Comparison of ENCODE assay signal across 14 mouse cellular contexts in genomic region chr11:106982351-106982750, GRCm38 (mm10). TPM values are rescaled to one million over a fixed set of nuclear protein-coding genes. Genes with fewer than 3 reads are reported as not detected.
DNase-seq lines count a peak whose midpoint lies in the region; ATAC-seq lines count a peak whose summit lies in the region.
"Had no signal": no experiment of that assay in that cellular context is flagged by ENCODE, and none has a peak within 500 bp of the region (broad histone marks: within the 10 kb centered on the region; RNA-seq: fewer than 3 reads in every experiment).

No protein-coding gene starts in this region.

- no peaks in the 10 kb centered on the region for H3K9me3 ChIP-seq in kidney, embryonic 16.5 days (ENCODE audit: low read length)
- no peaks in the 10 kb centered on the region for H3K9me3 ChIP-seq in neural tube, embryonic 14.5 days (ENCODE audit: control insufficient read depth, low read length)
- H3K9me3 ChIP-seq in neural tube, embryonic 15.5 days (replicated peaks), result no peaks in the 10 kb centered on the region
- no peaks in the 10 kb centered on the region for H3K9me3 ChIP-seq in intestine, embryonic 14.5 days (ENCODE audit: control insufficient read depth, low read length)
- H3K9me3 ChIP-seq: embryonic facial prominence, embryonic 12.5 days; limb, embryonic 10.5 days; midbrain, embryonic 12.5 days had no signal

- no peaks in the 10 kb centered on the region for H3K27me3 ChIP-seq in kidney, embryonic 16.5 days (ENCODE audit: insufficient read depth, low read length)
- no peaks in the 10 kb centered on the region for H3K27me3 ChIP-seq in neural tube, embryonic 14.5 days (ENCODE audit: control insufficient read depth, insufficient read depth, low read length)
- H3K27me3 ChIP-seq in neural tube, embryonic 15.5 days (replicated peaks), result no peaks in the 10 kb centered on the region
- no peaks in the 10 kb centered on the region for H3K27me3 ChIP-seq in intestine, embryonic 14.5 days (replicated peaks; ENCODE audit: control insufficient read depth, insufficient read depth, low read length)
- H3K27me3 ChIP-seq: embryonic facial prominence, embryonic 12.5 days; midbrain, embryonic 12.5 days had no signal

- no peak for DNase-seq in kidney, adult 11 months
- DNase-seq in intestine, embryonic 14.5 days (ENCODE audit: low spot score), result no peak
- DNase-seq in adrenal gland, adult 2 months, result no peak
- DNase-seq in spleen, postnatal 36 days (ENCODE audit: low spot score in 2 of 2), result no peak
- DNase-seq: adrenal gland, adult 8-10 months; cerebellum, postnatal 14 days; heart, postnatal 36 days; right cerebral cortex, postnatal 25 days had no signal

- H3K9ac ChIP-seq in kidney, embryonic 16.5 days (replicated peaks; ENCODE audit: low read length), result no peak overlapping the region
- H3K9ac ChIP-seq in neural tube, embryonic 14.5 days (replicated peaks; ENCODE audit: low read depth, low read length), result no peak overlapping the region
- no peak overlapping the region for H3K9ac ChIP-seq in neural tube, embryonic 15.5 days (replicated peaks)
- no peak overlapping the region for H3K9ac ChIP-seq in intestine, embryonic 14.5 days (ENCODE audit: low read length)
- H3K9ac ChIP-seq: embryonic facial prominence, embryonic 12.5 days; midbrain, embryonic 12.5 days had no signal

- no peak for ATAC-seq in kidney, embryonic 16.5 days (ENCODE audit: low FRiP score, low TSS enrichment)
- no peak for ATAC-seq in neural tube, embryonic 14.5 days (ENCODE audit: low read depth)
- ATAC-seq in neural tube, embryonic 15.5 days (ENCODE audit: low FRiP score), result no peak
- 0 out of 2 replicates have a peak, but pooled peaks have one; percentile 26 for ATAC-seq in intestine, embryonic 14.5 days (replicated peaks; ENCODE audit: low FRiP score, low TSS enrichment, low read depth)

- H3K4me1 ChIP-seq in kidney, embryonic 16.5 days (ENCODE audit: insufficient read depth, low read length), result peaks cover 4% of the 10 kb centered on the region; the same call in 1 of the 2 replicates
- no peaks in the 10 kb centered on the region for H3K4me1 ChIP-seq in neural tube, embryonic 14.5 days (ENCODE audit: control insufficient read depth, insufficient read depth, low read length)
- no peaks in the 10 kb centered on the region for H3K4me1 ChIP-seq in neural tube, embryonic 15.5 days
- no peaks in the 10 kb centered on the region; the same call in 1 of the 2 replicates for H3K4me1 ChIP-seq in intestine, embryonic 14.5 days (replicated peaks; ENCODE audit: control insufficient read depth, insufficient read depth, low read length)
- H3K4me1 ChIP-seq: embryonic facial prominence, embryonic 12.5 days; midbrain, embryonic 12.5 days had no signal

- no peak overlapping the region for H3K4me3 ChIP-seq in kidney, embryonic 16.5 days (ENCODE audit: low read length)
- no peak overlapping the region for H3K4me3 ChIP-seq in neural tube, embryonic 14.5 days (ENCODE audit: low read depth, low read length)
- H3K4me3 ChIP-seq in neural tube, embryonic 15.5 days (replicated peaks), result no peak overlapping the region
- no peak overlapping the region for H3K4me3 ChIP-seq in intestine, embryonic 14.5 days (ENCODE audit: low read depth, low read length)
- H3K4me3 ChIP-seq: embryonic facial prominence, embryonic 12.5 days; limb, embryonic 10.5 days; midbrain, embryonic 12.5 days had no signal

- H3K36me3 ChIP-seq in kidney, embryonic 16.5 days (ENCODE audit: insufficient read depth, low read length), result peaks cover 11% of the 10 kb centered on the region
- H3K36me3 ChIP-seq in neural tube, embryonic 14.5 days (ENCODE audit: control insufficient read depth, insufficient read depth, low read length), result no peaks in the 10 kb centered on the region
- H3K36me3 ChIP-seq in neural tube, embryonic 15.5 days, result no peaks in the 10 kb centered on the region
- H3K36me3 ChIP-seq in intestine, embryonic 14.5 days (ENCODE audit: control insufficient read depth, insufficient read depth, low read length), result peaks cover 5% of the 10 kb centered on the region

- WGBS in kidney, embryonic 16.5 days, result 26% methylated on average over 5 of the region's 5 CpGs
- 60% methylated on average over 5 of the region's 5 CpGs for WGBS in neural tube, embryonic 14.5 days
- 55% methylated on average over 5 of the region's 5 CpGs for WGBS in neural tube, embryonic 15.5 days
- 29% methylated on average over 5 of the region's 5 CpGs for WGBS in intestine, embryonic 14.5 days

- H3K4me2 ChIP-seq in kidney, embryonic 16.5 days (replicated peaks; ENCODE audit: low read depth, low read length), result no peak overlapping the region
- H3K4me2 ChIP-seq in neural tube, embryonic 14.5 days (ENCODE audit: low read depth, low read length), result no peak overlapping the region
- H3K4me2 ChIP-seq in neural tube, embryonic 15.5 days, result no peak overlapping the region
- H3K4me2 ChIP-seq in intestine, embryonic 14.5 days (ENCODE audit: low read length), result no peak overlapping the region
- H3K4me2 ChIP-seq: embryonic facial prominence, embryonic 12.5 days; midbrain, embryonic 12.5 days had no signal

- H3K27ac ChIP-seq in kidney, embryonic 16.5 days (ENCODE audit: low read length), result 0 out of 2 replicates have a peak overlapping the region, but pooled peaks have one; percentile 36
- H3K27ac ChIP-seq in neural tube, embryonic 14.5 days (ENCODE audit: low read depth, low read length), result peak overlapping the region; percentile 28; the same call in 1 of the 2 replicates
- no peak overlapping the region for H3K27ac ChIP-seq in neural tube, embryonic 15.5 days (replicated peaks)
- H3K27ac ChIP-seq in intestine, embryonic 14.5 days (ENCODE audit: low read depth), result no peak overlapping the region
- H3K27ac ChIP-seq: embryonic facial prominence, embryonic 12.5 days; limb, embryonic 10.5 days; midbrain, embryonic 12.5 days had no signal

RNA-seq across cellular contexts. Expression of gene Kpna2, which starts 17.0 kb away (rescaled TPM):
- 353 and 411 TPM in 2 replicates for polyA plus RNA-seq in kidney, embryonic 16.5 days (2015; fragmentation: Nextera tagmentation; extraction: Ambion mirVana)
- 110 and 128 TPM in 2 replicates for polyA plus RNA-seq in neural tube, embryonic 14.5 days (2014; fragmentation: Nextera tagmentation; extraction: Ambion mirVana)
- polyA plus RNA-seq in neural tube, embryonic 15.5 days (2015; fragmentation: Nextera tagmentation; extraction: Ambion mirVana), result 120 and 190 TPM in 2 replicates
- polyA plus RNA-seq in intestine, embryonic 14.5 days (2014; fragmentation: Nextera tagmentation; extraction: Ambion mirVana), result 416 and 452 TPM in 2 replicates
- total RNA-seq in adrenal gland, adult 2 months (2021), result 10 to 100 TPM; 33.6 to 34.8 TPM
- 6.5 and 7.0 TPM in 2 replicates for polyA plus RNA-seq in adrenal gland, adult 2 months (2012; rRNA removed)

RNA-seq across cellular contexts. Expression of gene 1810010H24Rik, which starts 43.1 kb away (rescaled TPM):
- polyA plus RNA-seq in kidney, embryonic 16.5 days (2015; fragmentation: Nextera tagmentation; extraction: Ambion mirVana), result 1.4 and 1.8 TPM in 2 replicates
- polyA plus RNA-seq in neural tube, embryonic 14.5 days (2014; fragmentation: Nextera tagmentation; extraction: Ambion mirVana), result 9.8 and 9.9 TPM in 2 replicates
- polyA plus RNA-seq in neural tube, embryonic 15.5 days (2015; fragmentation: Nextera tagmentation; extraction: Ambion mirVana), result 6.6 and 7.6 TPM in 2 replicates
- polyA plus RNA-seq in intestine, embryonic 14.5 days (2014; fragmentation: Nextera tagmentation; extraction: Ambion mirVana), result 1.8 and 2.9 TPM in 2 replicates
- 1 to 10 TPM; 2.7 to 3.1 TPM for total RNA-seq in adrenal gland, adult 2 months (2021)
- polyA plus RNA-seq in adrenal gland, adult 2 months (2012; rRNA removed), result 2.0 and 4.8 TPM in 2 replicates

Comparison
In these comparisons a context has a peak if more than half of its experiments do, and no peak if none do; other contexts are left out.
1. H3K27ac ChIP-seq: peak in kidney, embryonic 16.5 days (single experiment) and neural tube, embryonic 14.5 days (single experiment); none in neural tube, embryonic 15.5 days (single experiment) and intestine, embryonic 14.5 days (single experiment).
2. RNA of gene Kpna2, which starts 17.0 kb away (polyA plus RNA-seq): 416 to 452 TPM in intestine, embryonic 14.5 days, 353 to 411 TPM in kidney, embryonic 16.5 days, 120 to 190 TPM in neural tube, embryonic 15.5 days and 110 to 128 TPM in neural tube, embryonic 14.5 days; 6.5 to 7.0 TPM in adrenal gland, adult 2 months; every median in the first group is over 10 times any median in the second.